Mouse (Mus musculus): Measurements from ENCODE around the gene Dnaja2.

GRCm38 (mm10) chr8:85534163-85534562 lies 21.0 kb downstream of the Dnaja2 start:
- TF ChIP-seq CTCF (conservative IDR thresholded peaks at IDR 0.05; ENCODE audit: insufficient read depth, insufficient read length, low read depth, low read length) (no peak), POLR2A (IDR thresholded peaks at IDR 0.05; ENCODE audit: low read depth, low read length) (no peak)
